Mouse (Mus musculus) brain, embryonic 14.5 days (tissue): ENCODE measurements around the gene Nr0b1.

Source experiments
- CTCF ChIP-seq: fragments of 200-500 bp; IDR thresholded peaks from 2 replicates; pipeline ENCODE4 v1.5.1; 2012; ENCODE audit warnings: inconsistent platforms, mild to moderate bottlenecking, moderate library complexity, borderline replicate concordance; ENCODE audit not compliant: insufficient read depth, insufficient read length; ENCODE audit errors: extremely low read depth
- POLR2A ChIP-seq: fragments of 200-500 bp; IDR thresholded peaks from 2 replicates; pipeline ENCODE4 v1.6.1; 2012; ENCODE audit warnings: mild to moderate bottlenecking, inconsistent platforms, borderline replicate concordance; ENCODE audit not compliant: poor library complexity, insufficient read depth, insufficient read length, severe bottlenecking; ENCODE audit errors: extremely low read depth

DNA sequence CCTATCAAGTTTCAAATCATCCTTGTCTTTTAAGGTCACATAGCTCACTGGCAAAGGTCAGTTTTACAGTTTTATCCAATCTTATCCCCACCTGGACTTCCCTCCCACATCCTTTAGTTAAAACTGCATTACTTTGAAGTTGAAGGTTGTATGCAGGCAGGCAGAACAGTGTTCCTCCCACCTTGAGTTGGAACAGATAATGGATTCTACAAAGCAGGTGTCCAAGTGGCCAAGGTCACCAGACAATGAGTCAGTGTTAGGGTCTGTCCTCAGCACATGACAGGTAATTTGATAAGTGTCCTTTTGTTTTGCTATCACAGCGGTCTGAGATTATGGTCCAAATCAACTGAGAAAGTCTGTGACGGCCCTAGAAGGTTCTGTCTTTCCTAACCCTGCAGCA lies 4.3 kb upstream of the Nr0b1 start:
- TF ChIP-seq CTCF (no peak), POLR2A (no peak)
